ENCODE assay signal across 35 mouse cellular contexts in the genomic region with DNA sequence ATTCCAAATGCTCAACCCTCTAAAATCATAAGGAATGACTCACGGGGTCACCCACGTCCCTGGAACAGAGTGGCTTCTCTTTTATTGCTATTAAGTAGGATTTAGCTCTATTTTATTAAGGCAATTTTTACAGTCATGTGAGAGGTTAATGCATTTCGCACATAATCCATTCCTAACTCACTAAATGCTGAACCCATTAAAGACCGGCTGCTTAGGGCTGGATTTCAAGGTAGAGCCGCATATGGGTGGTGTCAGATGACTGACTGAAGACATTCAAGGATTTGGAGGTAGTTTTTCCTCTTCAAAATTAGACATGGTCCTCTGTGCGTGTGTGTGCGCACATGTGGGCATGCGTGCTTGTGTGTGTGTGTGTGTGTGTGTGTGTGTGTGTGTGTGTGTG.
"Had no signal": no experiment of that assay in that cellular context is flagged by ENCODE, and none has a peak within 500 bp of the region (broad histone marks: within the 10 kb centered on the region; RNA-seq: fewer than 3 reads in every experiment).

No protein-coding gene starts in this region.

- H3K27ac ChIP-seq: heart, embryonic 10.5 days; heart, embryonic 13.5 days; heart, embryonic 15.5 days; hindbrain, embryonic 10.5 days; hindbrain, embryonic 12.5 days; hindbrain, embryonic 13.5 days; hindbrain, embryonic 14.5 days; hindbrain, embryonic 15.5 days; hindbrain, postnatal 0 days; intestine, embryonic 15.5 days; kidney, embryonic 15.5 days; kidney, postnatal 0 days; layer of hippocampus, adult 2 months had no signal

- H3K9me3 ChIP-seq: heart, embryonic 10.5 days; heart, embryonic 12.5 days; heart, embryonic 13.5 days; heart, embryonic 15.5 days; hindbrain, embryonic 10.5 days; hindbrain, embryonic 12.5 days; hindbrain, embryonic 13.5 days; hindbrain, embryonic 15.5 days; intestine, embryonic 15.5 days; kidney, embryonic 15.5 days had no signal

- H3K4me3 ChIP-seq: heart, embryonic 10.5 days; heart, embryonic 12.5 days; heart, embryonic 13.5 days; heart, embryonic 15.5 days; hindbrain, embryonic 10.5 days; hindbrain, embryonic 12.5 days; hindbrain, embryonic 13.5 days; hindbrain, embryonic 15.5 days; intestine, embryonic 15.5 days; kidney, embryonic 15.5 days; layer of hippocampus, adult 2 months had no signal

- H3K4me1 ChIP-seq: heart, embryonic 10.5 days; heart, embryonic 12.5 days; heart, embryonic 13.5 days; heart, embryonic 15.5 days; hindbrain, embryonic 10.5 days; hindbrain, embryonic 12.5 days; hindbrain, embryonic 13.5 days; hindbrain, embryonic 15.5 days; intestine, embryonic 15.5 days; kidney, embryonic 15.5 days had no signal

- H3K36me3 ChIP-seq: heart, embryonic 10.5 days; heart, embryonic 12.5 days; heart, embryonic 13.5 days; heart, embryonic 15.5 days; hindbrain, embryonic 10.5 days; hindbrain, embryonic 12.5 days; hindbrain, embryonic 13.5 days; hindbrain, embryonic 15.5 days; intestine, embryonic 15.5 days; kidney, embryonic 15.5 days had no signal

- DNase-seq: heart, postnatal 10 days; heart, postnatal 14 days; heart, postnatal 36 days; heart, postnatal 4 days; kidney, adult 11 months; kidney, adult 18-20 months; kidney, adult 2 months; kidney, adult 8-10 months; kidney, adult 9 months; kidney, postnatal 10 days; kidney, postnatal 14 days; kidney, postnatal 25 days; kidney, postnatal 36 days; kidney, postnatal 4 days; layer of hippocampus, adult 9-11 months; layer of hippocampus, postnatal 36 days had no signal

- H3K4me2 ChIP-seq: heart, embryonic 11.5 days; heart, embryonic 12.5 days; heart, embryonic 13.5 days; heart, embryonic 15.5 days; hindbrain, embryonic 12.5 days; hindbrain, embryonic 13.5 days; hindbrain, embryonic 14.5 days; hindbrain, embryonic 15.5 days; intestine, embryonic 15.5 days; kidney, embryonic 15.5 days had no signal

- H3K27me3 ChIP-seq: heart, embryonic 13.5 days; heart, embryonic 15.5 days; hindbrain, embryonic 12.5 days; hindbrain, embryonic 15.5 days; intestine, embryonic 15.5 days; kidney, embryonic 15.5 days had no signal

- H3K9ac ChIP-seq: heart, embryonic 12.5 days; heart, embryonic 13.5 days; heart, embryonic 15.5 days; hindbrain, embryonic 12.5 days; hindbrain, embryonic 13.5 days; hindbrain, embryonic 14.5 days; hindbrain, embryonic 15.5 days; intestine, embryonic 15.5 days; kidney, embryonic 15.5 days had no signal

- ATAC-seq: hindbrain, embryonic 16.5 days; hindbrain, postnatal 0 days; inflammation-experienced regulatory T-cells, adult 6 months; intestine, embryonic 15.5 days; intestine, embryonic 16.5 days; intestine, postnatal 0 days had no signal
